Mouse (Mus musculus) testis, adult 2 months (tissue): ENCODE measurements around the gene Fdps.

Experiments
- CTCF ChIP-seq: fragments of 200-500 bp; IDR thresholded peaks from 2 replicates; pipeline ENCODE4 v1.5.1; 2012; ENCODE audit warnings: low read depth, mild to moderate bottlenecking, inconsistent platforms, low read length, moderate library complexity; ENCODE audit not compliant: control insufficient read depth, insufficient read depth, insufficient replicate concordance
- POLR2A ChIP-seq: fragments of 200-500 bp; IDR thresholded peaks from 2 replicates; pipeline ENCODE4 v1.6.1; 2012; ENCODE audit warnings: low read depth, mild to moderate bottlenecking, inconsistent platforms, low read length, moderate library complexity; ENCODE audit not compliant: control insufficient read depth

- no peak for TF ChIP-seq CTCF
- no peak for TF ChIP-seq POLR2A
These were observed 30.1 kb upstream of the Fdps start for GRCm38 (mm10) chr3:89131816-89132215.
